Mouse (Mus musculus) megakaryocyte, embryonic 14.5 days (primary cell): ENCODE data around the gene Gnas.

Experiments
- FLI1 ChIP-seq: IDR thresholded peaks from 2 replicates; pipeline ENCODE4 v1.6.1; 2012; ENCODE audit warnings: low read length, inconsistent platforms, mixed read lengths
- GATA1 ChIP-seq: IDR thresholded peaks from 3 replicates; pipeline ENCODE4 v1.6.1; 2012; ENCODE audit warnings: mixed read lengths, low read length, inconsistent platforms, borderline replicate concordance

DNA sequence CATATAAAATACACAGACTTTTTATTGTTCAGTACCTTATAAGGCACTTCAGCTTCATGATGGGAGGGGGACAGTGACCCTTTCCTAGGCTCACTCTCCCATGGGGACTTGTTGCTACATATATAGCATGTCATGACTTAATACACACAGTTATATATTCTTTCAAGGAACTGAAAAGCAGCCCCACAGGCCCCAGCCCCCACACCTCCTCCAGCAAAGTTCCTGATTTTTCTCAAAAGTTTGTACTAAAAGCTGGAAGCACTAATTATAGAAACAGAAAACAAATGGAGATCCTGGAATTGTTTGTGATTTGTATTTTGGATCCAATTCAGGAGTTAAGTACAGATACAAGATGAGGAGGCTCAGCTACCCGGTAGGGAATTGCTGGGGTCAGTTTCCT lies 59.4 kb downstream of the Gnas start:
- TF ChIP-seq GATA1 (no peak), FLI1 (no peak)
